In the genomic region with DNA sequence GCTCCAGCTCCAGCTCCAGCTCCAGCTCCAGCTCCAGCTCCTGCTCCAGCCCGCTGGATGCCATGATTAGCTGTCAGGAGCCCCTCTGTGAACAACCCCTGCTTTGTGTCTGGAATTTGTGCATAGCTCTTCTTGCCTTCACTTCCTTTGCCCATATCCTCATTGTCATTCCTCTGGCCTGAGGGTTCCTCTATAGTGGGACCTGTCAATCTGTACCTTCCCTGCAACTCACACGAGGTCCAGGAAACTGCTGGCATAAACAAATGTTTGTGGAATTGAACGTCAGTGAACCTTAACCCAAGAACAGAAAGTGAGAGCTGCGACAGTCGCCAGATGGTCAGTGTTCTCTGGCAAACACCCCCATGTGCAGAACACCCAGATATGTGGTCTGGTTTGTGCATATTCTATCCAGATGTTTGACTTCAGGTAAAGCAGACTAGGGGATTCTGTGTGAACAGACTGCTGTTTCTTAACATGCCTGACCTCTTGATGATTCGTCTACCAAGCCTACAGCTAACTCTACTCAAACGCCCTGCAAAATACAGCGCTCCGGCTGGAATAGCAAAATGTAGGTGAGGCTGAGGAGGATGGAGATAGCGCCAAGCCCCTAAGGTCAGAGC, we compare ENCODE assay signal across 14 mouse cellular contexts.
A peak's percentile ranks its signal among the peaks of the same experiment; 100 is the strongest.
DNase-seq lines count a peak whose midpoint lies in the region; ATAC-seq and TF ChIP-seq lines count a peak whose summit lies in the region.
"Had no signal": no experiment of that assay in that cellular context is flagged by ENCODE, and none has a peak within 500 bp of the region (broad histone marks: within the 10 kb centered on the region; RNA-seq: fewer than 3 reads in every experiment).

No protein-coding gene starts in this region.

- no peak for ATAC-seq in heart, embryonic 15.5 days (replicated peaks; ENCODE audit: insufficient number of reproducible peaks, insufficient read depth, low FRiP score, low read depth)
- ATAC-seq in lung, embryonic 14.5 days (ENCODE audit: insufficient read depth): peak; percentile 61
- ATAC-seq: hindbrain, embryonic 16.5 days; midbrain, embryonic 15.5 days had no signal

- H3K4me2 ChIP-seq in heart, embryonic 15.5 days: 0 out of 2 replicates have a peak overlapping the region, but pooled peaks have one; percentile 37
- peak overlapping the region; percentile 29; the same call in 1 of the 2 replicates for H3K4me2 ChIP-seq in lung, embryonic 14.5 days
- H3K4me2 ChIP-seq: liver, embryonic 15.5 days; midbrain, embryonic 15.5 days had no signal

- H3K36me3 ChIP-seq in heart, embryonic 15.5 days: no peaks in the 10 kb centered on the region
- no peaks in the 10 kb centered on the region for H3K36me3 ChIP-seq in lung, embryonic 14.5 days (ENCODE audit: insufficient read depth)
- H3K36me3 ChIP-seq: liver, embryonic 15.5 days; midbrain, embryonic 15.5 days had no signal

- TF ChIP-seq POLR2A in lung, adult 2 months (IDR thresholded peaks at IDR 0.05; ENCODE audit: borderline replicate concordance, extremely low read depth, low read depth, low read length): no peak

- no peak overlapping the region for H3K9ac ChIP-seq in heart, embryonic 15.5 days
- no peak overlapping the region for H3K9ac ChIP-seq in lung, embryonic 14.5 days
- H3K9ac ChIP-seq: liver, embryonic 15.5 days; midbrain, embryonic 15.5 days had no signal

- intact Hi-C loops in heart, postnatal 14 days (cut with DNase I): no loop called here

- TF ChIP-seq CTCF in lung, embryonic 14.5 days (IDR thresholded peaks at IDR 0.05; ENCODE audit: low read depth): no peak
- no peak for TF ChIP-seq CTCF in lung, adult 2 months (IDR thresholded peaks at IDR 0.05; ENCODE audit: insufficient read depth, low read length)

- H3K27me3 ChIP-seq in heart, embryonic 15.5 days: no peaks in the 10 kb centered on the region
- H3K27me3 ChIP-seq in lung, embryonic 14.5 days (ENCODE audit: insufficient read depth, low read length): no peaks in the 10 kb centered on the region
- H3K27me3 ChIP-seq: midbrain, embryonic 15.5 days had no signal

- no peaks in the 10 kb centered on the region for H3K9me3 ChIP-seq in heart, embryonic 15.5 days (replicated peaks)
- H3K9me3 ChIP-seq in lung, embryonic 14.5 days (ENCODE audit: low read depth, low read length): no peaks in the 10 kb centered on the region
- H3K9me3 ChIP-seq: liver, embryonic 15.5 days; midbrain, embryonic 15.5 days had no signal

- no peak overlapping the region for H3K4me3 ChIP-seq in heart, embryonic 15.5 days
- no peak overlapping the region for H3K4me3 ChIP-seq in lung, embryonic 14.5 days (ENCODE audit: low read depth, low read length)
- H3K4me3 ChIP-seq in lung, adult 2 months (replicated peaks; ENCODE audit: extremely low read depth, low read depth, low read length): no peak overlapping the region
- H3K4me3 ChIP-seq: left cerebral cortex, adult 2 months; liver, embryonic 15.5 days; midbrain, embryonic 15.5 days had no signal

- H3K4me1 ChIP-seq in heart, embryonic 15.5 days (replicated peaks): peaks cover 21% of the 10 kb centered on the region
- no peaks in the 10 kb centered on the region for H3K4me1 ChIP-seq in lung, embryonic 14.5 days (ENCODE audit: insufficient read depth)
- peaks cover 8% of the 10 kb centered on the region for H3K4me1 ChIP-seq in lung, adult 2 months (ENCODE audit: control insufficient read depth, insufficient read depth, low read length)
- H3K4me1 ChIP-seq: liver, embryonic 15.5 days; midbrain, embryonic 15.5 days had no signal

- DNase-seq in heart, postnatal 14 days: no peak
- DNase-seq in lung, embryonic 14.5 days: peak; percentile 62
- no peak for DNase-seq in lung, adult 2 months
- DNase-seq in embryo, embryonic 10.5 days (ENCODE audit: low spot score): peak; percentile 40
- DNase-seq in forelimb bud, embryonic 11.5 days (ENCODE audit: low read depth, low spot score): peak; percentile 53
- no peak for DNase-seq in thymus, adult 18-20 months
- no peak for DNase-seq in adrenal gland, postnatal 36 days
- DNase-seq: cerebellum, postnatal 36 days; right cerebral cortex, postnatal 4 days had no signal

- peak overlapping the region; percentile 28; the same call in 1 of the 2 replicates for H3K27ac ChIP-seq in heart, embryonic 15.5 days
- peak overlapping the region; percentile 5; the same call in 1 of the 2 replicates for H3K27ac ChIP-seq in lung, embryonic 14.5 days (ENCODE audit: low read depth)
- H3K27ac ChIP-seq: left cerebral cortex, adult 2 months; liver, embryonic 15.5 days; midbrain, embryonic 15.5 days had no signal

- WGBS in heart, embryonic 15.5 days: 40% methylated on average over 10 of the region's 10 CpGs
- WGBS in lung, embryonic 14.5 days: 37% methylated on average over 10 of the region's 10 CpGs
- 44% methylated on average over 10 of the region's 10 CpGs for WGBS in lung, adult 2 months

Comparison
In these comparisons a context has a peak if more than half of its experiments do, and no peak if none do; other contexts are left out.
1. DNase-seq: peak in lung, embryonic 14.5 days (single experiment), embryo, embryonic 10.5 days (single experiment) and forelimb bud, embryonic 11.5 days (single experiment); none in heart, postnatal 14 days (0 of 2), lung, adult 2 months (single experiment), thymus, adult 18-20 months (0 of 2) and adrenal gland, postnatal 36 days (0 of 2).